Mouse (Mus musculus): ENCODE data around the gene Srebf1.

Srebf1 gene

DNA sequence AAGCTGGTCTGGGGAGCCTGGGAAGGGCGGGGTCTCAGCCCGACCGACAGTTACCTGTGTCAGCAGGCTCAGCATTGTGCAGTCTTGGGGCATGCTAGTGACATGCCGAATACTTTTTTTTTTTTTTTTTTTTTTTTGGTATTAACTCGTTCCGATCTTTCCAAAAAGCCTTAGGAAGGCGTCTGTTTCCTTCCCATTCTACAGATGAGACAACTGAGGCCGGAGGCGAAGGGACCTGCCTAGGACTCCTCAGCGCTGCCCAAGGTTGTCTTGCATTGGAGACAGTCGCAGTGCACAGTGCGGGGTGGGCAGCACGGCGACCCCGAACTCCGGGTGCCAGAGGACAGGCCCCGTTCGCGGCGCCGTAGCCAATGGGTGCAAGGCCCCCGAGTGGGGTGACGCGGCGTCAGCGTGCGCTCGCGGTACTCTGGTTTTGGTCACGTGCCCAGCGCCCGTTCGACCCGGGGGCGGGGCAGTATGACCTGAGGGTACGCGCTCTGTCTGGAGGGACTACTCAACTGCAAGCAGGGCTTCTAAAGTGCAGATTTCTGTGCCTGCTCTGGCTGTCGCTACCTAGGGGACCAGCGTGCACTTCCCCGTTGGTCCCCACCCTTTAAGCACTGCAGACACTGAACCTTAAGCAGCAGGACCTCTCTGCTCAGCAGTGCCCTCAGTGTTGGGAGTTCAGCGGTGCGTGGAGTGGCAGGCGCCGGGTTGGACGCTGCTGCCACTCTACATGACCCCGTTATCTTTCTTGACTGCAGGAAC lies at the start of gene Srebf1:
Gene Srebf1, minus strand, starts transcription at position 113 of the 768 bp plus-strand sequence.
- DNase-seq = peak; percentile 72

DNA sequence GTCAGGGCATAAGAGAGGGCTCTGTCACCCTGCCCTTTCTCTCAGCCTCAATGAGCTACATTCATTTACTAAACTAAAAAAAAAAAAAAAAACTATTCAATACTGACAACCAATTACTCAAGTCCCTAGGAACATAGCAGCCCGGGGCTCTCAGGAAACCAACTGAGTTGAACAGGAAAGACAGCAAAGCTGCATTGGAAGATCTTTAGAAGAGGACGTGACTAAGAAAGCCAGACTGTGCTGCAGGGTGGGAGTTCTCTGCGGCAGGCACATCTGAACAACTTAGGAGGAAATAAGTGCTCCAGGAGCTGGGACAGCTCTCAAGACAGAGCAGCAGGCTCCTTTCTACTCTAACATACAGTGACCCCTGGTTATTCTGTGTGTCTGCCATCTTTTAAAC lies 46.2 kb upstream of the Srebf1 start:
- no peak for DNase-seq

DNA sequence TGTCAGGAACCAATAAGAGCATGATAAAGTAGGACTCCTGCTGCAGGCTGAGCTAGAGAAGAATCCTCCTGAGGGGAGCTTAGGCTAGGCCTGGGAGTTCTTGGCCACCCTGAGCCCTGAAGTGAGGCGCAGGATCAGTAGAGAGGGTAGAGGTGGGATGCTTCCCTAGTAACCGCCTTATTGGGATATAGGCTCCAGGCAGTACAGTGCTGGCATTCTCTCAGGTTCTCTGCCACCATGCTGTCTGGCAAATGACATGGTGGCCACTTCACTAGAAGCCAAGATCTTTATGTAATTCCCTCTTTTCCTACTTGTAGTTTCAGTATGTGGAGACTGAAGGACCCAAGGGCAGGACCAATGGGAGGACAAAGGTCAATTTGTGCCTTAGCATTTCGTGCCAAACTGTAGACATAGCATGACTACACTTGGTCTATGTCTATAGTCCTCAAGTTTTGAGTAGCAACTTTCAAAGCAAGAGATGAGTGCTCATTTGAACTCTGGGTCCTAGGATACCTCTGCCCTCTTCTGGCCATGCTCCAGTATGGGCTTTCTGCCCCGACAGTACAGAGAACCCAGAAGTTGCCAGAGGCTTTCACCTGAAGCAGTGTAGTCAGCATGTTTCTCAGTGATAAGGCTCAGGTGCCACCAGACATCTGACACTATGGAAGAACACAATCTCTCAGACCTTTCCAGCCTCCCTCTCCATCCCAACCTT lies 43.0 kb upstream of the Srebf1 start:
- peak; percentile 71 for DNase-seq

GRCm38 (mm10) chr11:60264651-60265050 lies 42.3 kb upstream of the Srebf1 start:
- peak; percentile 94 for DNase-seq

DNA sequence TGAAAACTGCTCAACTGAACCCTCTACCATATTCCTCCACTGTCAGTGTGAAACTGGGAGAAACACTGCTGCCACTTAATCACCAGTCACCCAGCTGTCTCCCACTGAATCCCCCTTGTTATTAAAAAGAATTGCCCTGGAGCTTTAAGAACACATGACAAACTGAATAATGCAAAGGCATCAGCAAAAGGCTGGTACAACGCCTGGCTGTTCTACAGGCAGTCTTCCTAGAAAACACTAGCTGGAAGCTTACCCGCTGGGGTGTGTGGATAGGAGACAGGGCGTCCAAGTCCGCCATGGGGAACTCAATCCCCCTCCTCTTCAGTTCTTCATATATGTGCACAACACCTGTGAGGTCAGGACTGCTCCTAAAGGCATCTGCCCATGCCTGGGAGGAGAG lies 40.0 kb upstream of the Srebf1 start:
- DNase-seq = peak; percentile 50

- DNase-seq = no peak
Observed at GRCm38 (mm10) chr11:60260743-60261142, 38.4 kb upstream of the Srebf1 start.

- no peak for DNase-seq
Observed at GRCm38 (mm10) chr11:60257696-60258095, 35.3 kb upstream of the Srebf1 start.

- no peak for DNase-seq
Observed at GRCm38 (mm10) chr11:60256713-60257112, 34.3 kb upstream of the Srebf1 start.

DNA sequence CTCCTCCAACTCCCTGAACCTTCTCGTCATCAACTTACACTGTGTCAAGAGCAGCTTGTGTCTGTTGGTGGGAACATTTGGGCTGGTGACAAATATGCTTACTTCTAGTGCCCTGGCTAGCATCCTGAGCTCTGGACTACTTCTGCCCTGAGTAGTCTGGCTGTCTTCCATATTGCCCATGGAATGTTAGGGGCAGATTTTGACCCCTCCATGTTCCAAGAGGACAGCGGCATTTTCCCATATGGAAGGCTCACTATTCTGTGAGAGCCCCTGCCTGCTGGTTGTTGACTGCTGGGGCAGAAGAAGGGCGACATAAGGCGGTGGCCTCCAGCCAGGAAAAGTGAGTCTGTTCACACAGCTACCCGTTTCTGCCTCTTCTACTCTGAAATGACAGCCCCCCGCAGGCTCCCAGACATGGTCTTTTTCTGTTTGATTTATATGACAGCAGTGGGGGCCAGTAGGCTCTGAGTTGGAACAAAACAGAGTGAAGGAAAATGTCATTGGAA lies 33.8 kb upstream of the Srebf1 start:
- DNase-seq = peak; percentile 96

DNA sequence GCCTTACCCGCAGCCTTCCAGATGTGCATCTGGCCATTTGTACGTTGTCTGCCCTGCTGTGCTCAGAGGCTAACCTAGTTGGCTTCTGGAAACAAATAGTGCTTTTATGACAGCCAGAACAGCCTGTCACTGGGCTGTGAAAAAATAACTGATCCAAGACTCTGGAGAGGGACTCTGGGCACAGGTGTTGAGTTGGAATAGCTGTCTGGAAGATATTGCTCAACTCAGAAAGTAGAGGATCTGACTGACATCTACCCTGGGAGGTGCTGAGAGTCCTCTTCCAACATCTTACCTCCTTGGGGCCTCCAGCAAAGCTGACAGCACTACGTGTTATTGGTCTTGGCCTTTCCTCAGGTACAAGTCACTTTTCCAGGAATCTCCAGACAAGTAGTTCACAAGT lies 33.3 kb upstream of the Srebf1 start:
- no peak for DNase-seq

DNA sequence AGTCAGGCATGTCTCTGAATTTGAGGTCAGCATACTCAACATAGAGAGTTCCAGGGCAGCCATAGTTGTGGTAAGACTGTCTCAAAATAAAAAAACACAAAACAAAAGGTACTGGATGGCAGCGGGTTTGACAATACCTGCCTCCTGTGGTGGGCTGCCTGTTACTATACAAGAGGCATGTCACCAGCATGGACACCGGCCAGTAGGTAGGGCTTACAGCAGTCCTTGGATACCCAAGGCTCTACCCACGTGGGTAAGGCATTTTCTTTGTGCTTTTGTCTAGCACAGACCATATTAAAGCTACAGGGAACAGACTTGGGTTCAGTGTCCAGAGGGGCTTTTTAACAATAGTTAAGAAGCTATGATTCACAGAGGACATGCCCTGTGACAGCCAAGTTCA lies 32.8 kb upstream of the Srebf1 start:
- no peak for DNase-seq

DNA sequence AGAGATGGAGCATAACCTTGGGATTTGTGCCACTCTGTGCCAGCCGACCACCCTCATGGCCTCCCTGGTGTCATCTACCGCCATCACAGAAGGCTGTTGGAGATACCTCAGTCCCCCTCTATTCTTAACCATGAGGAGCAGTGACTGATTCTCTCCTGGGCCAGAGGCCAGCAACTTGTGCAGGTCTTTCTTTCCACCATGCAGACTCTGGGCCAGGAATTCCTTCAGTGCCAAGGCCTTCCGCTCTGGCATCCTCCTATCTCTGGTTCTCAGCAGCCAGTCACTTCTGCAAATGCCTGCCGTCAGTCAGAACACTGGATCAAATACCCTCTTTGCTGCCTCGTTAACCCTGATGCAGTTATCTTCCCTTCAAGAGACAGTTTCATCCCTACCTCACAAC lies 31.9 kb upstream of the Srebf1 start:
- DNase-seq = peak; percentile 60

DNA sequence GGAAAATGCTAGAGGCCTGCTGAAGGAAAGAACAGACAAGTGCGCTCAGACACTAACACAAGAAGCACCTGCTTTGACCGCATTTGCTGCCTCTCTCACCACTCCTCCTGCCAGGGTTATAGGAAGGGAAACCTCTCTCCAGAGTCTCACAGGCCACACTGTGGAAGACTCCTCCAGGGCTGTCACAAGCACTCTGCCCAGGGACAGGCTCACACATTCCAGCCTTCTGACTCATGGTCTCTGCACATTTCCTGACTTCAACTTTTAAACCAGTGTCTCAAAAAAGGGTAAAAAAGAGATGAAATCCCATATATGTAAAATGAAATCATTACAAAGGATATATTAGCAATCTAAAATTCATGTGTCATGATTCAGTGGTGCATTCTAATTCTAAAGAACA lies 31.2 kb upstream of the Srebf1 start:
- DNase-seq = no peak

DNA sequence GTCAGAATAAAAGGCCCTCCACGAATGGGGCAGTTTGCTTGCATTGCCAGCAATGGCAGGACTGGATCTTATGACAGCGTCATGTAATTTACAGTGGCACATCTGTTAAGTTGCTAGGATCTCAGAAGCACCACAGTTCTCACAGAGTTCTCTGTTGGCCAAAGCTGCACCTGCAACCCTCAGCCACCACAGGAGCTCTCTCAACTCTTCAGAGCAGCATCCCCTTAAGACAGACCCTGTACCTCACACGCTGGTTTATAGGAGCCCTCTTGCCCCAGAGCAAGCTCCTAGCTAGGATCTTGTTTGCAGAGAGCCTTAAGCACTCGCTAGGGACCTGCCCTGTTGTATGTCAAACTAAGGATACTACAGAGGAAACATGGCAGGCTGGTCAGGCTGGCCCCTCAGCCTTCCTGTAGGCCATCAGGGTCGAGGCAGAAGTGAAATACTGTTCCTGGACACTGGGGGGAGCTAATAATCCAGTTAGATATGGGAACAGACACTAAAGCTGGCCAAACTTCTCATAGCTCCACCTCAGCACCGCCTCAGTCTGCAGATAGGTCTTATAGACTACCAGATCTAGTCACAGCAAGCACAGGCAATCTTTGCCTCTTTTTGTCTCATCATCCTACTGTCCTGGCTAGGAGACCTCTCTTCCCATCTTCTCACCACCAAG lies 28.7 kb upstream of the Srebf1 start:
- peak; percentile 59 for DNase-seq

DNA sequence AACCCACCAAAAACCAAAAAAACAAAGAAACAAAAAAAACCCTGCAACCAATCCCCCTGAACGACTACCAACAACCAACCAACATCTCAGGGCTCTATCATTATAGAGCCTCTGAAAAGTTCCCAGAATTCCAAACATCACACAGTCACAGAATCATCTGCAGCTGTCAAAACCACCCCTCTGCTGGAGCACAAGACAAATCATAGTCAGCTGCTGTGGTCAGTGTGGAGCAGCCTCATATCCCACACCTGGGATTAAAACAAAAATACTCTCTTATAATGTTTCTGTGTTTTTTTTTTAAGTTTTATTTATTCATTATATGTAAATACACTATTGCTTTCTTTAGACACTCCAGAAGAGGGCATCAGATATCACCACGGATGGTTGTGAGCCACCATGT lies 27.5 kb upstream of the Srebf1 start:
- no peak for DNase-seq

- no peak for DNase-seq
Observed at GRCm38 (mm10) chr11:60248596-60249404, 26.4 kb upstream of the Srebf1 start.

GRCm38 (mm10) chr11:60247753-60248550 lies 25.6 kb upstream of the Srebf1 start:
- peak; percentile 81 for DNase-seq

DNA sequence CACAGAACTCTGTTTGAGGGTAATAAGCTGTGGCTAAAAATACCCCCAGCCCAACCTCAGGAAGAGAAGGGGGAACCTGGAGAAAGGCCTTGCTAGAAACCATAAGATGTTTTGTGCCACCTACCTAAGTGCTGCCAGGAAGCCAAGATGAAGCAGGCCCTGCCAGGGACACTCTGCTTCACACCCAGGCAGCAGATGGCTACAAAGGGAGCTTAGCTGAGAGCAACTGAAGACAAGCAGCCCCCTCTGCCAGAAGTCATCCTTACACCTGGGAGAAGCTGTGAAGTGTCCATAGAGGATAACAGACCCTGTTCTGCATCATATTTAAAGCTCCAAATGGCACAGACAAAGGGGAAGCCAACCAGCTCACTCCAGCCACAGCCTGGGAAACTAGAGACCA lies 23.7 kb upstream of the Srebf1 start:
- DNase-seq = peak; percentile 59

- no peak for DNase-seq
Observed at GRCm38 (mm10) chr11:60244503-60245143, 22.2 kb upstream of the Srebf1 start.

DNA sequence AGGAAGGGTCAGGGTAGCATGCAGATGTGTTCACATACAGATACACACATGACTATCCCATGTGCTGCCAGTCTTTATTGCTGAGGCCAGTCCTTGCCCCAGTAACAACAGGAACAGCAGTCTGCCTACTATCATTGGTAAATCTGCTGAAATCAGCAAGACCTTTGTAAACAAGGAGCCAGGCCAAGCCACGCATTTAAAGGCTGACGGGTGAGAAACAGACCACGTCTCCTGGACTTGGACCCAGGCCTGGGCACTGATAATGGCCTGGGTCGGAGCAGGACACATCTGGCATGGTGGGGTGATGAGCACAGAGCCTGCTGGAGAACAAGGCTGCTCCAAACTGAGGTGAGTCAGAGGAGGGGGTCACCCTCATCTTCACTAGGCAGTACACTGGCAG lies 18.1 kb upstream of the Srebf1 start:
- DNase-seq = no peak

DNA sequence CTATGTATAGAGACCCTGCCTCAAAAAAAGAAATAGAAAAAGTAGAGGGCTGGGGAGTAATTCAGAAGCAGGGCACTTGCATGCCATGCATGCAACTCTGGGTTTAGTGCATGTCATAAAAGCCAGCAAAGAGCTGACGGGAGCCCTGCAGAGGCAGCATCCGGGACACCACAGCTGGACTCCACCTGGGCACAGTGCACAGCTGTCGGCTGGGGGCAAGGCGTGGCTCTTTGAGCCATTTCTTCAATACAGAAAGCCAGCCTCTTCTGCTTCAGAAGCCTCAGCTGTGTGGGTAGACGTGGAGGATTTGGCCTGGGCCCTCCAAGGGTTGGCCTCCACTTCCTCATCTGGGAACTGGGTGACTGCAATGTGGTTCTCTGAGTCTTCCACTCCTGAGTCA lies 13.0 kb upstream of the Srebf1 start:
- no peak for DNase-seq
